Mouse (Mus musculus): ENCODE results near the gene Ippk.

Ippk gene

DNA sequence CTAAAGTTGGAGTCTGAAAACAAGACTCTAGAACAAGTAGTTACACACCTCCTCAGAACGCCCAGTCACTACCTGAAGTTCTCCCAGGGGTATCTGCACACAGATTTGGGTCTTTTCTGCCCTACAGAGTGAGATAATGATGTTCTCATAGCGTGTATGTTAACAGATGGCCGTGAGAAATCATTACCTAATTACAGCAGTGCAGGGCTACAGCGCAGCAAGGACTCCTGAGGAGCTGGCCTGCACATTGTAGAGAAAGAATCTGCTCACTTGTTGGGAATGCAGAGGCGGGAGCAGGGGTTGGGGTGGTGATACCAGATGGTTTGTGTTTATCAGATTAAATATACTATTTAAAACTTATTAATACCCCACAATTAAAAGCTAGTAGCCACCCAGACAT, 59.5 kb downstream of the Ippk start:
- DNase-seq (ENCODE audit: low read depth, low spot score): peak; percentile 66

DNA sequence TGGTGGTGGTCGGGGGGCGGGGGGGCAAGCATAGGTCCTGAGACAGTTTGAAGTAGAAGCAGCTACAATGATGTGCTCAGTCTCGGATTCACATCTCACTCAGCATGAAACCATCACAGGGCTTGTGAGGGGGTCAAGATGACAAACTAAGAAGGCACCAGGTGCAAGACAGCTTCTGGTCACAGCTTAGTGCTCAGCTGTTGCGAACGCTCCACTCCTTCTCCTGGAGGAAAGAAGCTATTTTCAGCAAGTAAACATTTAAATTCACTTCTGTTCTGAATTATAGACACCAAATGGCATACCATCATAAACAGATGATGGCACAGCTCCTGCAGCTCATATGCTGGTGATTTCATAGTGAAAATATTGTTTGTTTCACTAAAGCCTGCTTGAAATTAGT, 64.3 kb downstream of the Ippk start:
- peak; percentile 47 for DNase-seq (ENCODE audit: low read depth, low spot score)

DNA sequence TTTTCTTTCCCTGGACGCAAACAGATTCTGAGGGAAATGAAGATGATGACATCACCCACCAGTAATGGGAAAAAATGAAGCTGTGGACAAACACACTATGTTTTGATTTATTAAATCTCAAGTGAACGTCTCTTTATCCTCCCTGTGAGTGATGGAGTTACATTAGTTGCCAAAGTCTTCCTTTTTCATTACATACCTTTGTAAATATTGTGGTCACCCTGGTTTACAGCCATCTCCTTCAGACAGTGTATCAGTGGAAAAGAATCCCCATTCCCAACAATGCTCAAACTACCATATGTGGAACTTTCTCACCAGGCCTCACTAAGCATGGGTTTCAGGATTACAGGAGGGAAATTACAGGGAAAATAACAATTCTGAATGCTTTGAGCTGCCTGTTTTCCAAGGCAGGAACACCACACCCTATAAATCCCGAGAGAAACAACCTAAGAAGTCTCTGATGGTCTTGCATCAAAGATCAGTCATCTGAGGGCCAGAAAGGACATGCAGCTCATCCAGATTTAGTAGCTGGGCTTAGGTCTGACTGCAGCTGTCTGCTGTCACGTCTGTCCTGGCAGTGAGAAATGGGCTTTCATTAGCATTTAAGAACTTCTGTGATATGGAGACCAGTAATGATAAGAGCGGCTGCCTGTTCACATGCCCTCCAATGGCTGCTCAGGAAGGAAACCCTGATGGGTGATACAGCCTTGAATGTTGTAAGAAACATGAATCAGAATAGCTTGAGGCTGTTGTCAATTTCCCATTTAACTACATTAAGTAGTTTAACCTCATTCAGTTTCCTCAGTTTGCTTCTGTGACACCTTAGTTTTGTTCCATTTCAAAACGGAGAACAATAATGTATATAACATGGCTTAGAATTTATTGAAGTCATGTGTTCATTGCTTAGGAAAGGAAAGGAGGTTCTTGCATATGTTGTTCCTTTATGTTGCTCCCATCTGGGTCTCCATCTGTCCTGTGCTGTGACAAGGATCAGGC, 71.6 kb downstream of the Ippk start, which contains the start of gene Tes3-ps:
TSS of gene Tes3-ps (plus strand) at position 943 of the 993 bp plus-strand sequence.
- DNase-seq (ENCODE audit: low read depth, low spot score): peak; percentile 32

DNA sequence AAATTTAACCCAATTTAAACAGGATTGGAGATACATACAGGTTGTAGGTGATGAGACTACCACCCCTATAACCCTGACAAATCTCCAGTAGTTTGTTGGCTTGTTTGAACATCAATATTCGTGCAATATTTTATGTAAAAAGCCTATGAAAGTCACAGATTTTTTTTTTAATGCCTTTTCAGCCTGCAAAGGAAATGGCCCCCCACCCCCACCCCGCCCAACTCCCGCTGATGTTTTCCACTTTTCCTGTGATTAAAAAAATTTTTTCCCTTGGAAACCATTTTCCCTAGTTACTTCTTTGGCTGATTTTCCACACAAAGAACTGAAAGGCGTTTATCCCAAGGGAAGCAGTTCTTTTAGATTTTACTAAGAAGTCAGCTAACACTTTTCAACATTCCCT, 83.5 kb downstream of the Ippk start, which contains the start of gene Ecm2:
TSS of gene Ecm2 (plus strand) at position 301 of the 400 bp plus-strand sequence.
- DNase-seq (ENCODE audit: low read depth, low spot score): no peak

DNA sequence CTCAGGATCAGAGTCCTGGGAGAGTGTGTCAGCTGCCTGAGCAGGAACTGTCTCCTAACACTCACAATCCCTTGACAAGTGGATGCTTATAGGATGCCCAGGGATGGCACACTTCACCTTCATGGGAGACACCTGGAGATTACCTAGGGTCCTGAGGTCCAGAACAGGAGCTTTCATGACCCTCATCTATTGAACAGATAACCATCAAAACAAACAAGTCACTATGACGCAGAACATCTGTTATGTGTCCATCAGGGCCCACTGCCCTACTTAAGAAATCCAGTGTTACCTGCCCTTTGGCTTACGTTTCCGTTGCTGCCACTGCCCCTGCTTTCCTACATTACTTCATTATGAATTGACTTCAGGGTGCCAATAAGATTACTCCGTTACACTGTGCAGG, 84.7 kb downstream of the Ippk start:
- DNase-seq (ENCODE audit: low read depth, low spot score): no peak

DNA sequence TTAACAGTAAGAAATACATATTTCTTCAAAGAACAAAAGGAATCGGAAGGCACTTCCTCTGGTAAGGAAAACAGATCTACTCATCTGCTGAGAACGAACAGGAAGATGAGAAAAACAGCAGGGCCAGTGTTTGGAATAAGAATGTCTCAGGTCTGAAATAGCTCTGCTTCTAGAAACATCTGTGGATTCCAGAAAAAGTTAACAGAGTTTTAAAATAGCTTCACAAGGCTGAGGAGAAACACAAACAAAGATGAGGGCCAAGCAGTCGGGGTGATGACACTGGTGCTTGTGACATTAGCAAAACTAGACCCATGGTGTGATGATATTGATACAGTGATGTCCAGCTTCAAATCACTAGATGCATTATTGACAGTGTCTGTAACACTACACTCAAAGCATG, 86.1 kb downstream of the Ippk start:
- peak; percentile 40 for DNase-seq (ENCODE audit: low read depth, low spot score)

Data from brain, adult 2 months (tissue).